Mouse (Mus musculus) testis, adult 2 months (tissue): ENCODE measurements at regions not wholly inside any gene's neighbourhood (a gene's known extent, or its start where the extent isn't known, plus 50 kb on each side); places are given as distances from the start of the nearest gene placed in this dataset.

Experiments
- CTCF ChIP-seq: fragments of 200-500 bp; IDR thresholded peaks from 2 replicates; pipeline ENCODE4 v1.5.1; 2012; ENCODE audit warnings: low read depth, mild to moderate bottlenecking, inconsistent platforms, low read length, moderate library complexity; ENCODE audit not compliant: control insufficient read depth, insufficient read depth, insufficient replicate concordance
- POLR2A ChIP-seq: fragments of 200-500 bp; IDR thresholded peaks from 2 replicates; pipeline ENCODE4 v1.6.1; 2012; ENCODE audit warnings: low read depth, mild to moderate bottlenecking, inconsistent platforms, low read length, moderate library complexity; ENCODE audit not compliant: control insufficient read depth

- TF ChIP-seq CTCF (no peak), POLR2A (no peak)
These were observed 210.6 kb downstream of the Trib2 start for GRCm38 (mm10) chr12:15606095-15606494.
